Mouse (Mus musculus): ENCODE measurements around the gene Shb.

- no peak for TF ChIP-seq CTCF (IDR thresholded peaks at IDR 0.05; ENCODE audit: low read depth)
- no peak for TF ChIP-seq EP300 (IDR thresholded peaks at IDR 0.05; ENCODE audit: low read depth)
These were observed 33.2 kb downstream of the Shb start for GRCm38 (mm10) chr4:45499081-45499480.
